Mouse (Mus musculus): ENCODE results near the gene Cyp2u1.
"Not testable (repeated sequence)": the region's sequence is repeated elsewhere in the genome, so short reads cannot be mapped to it uniquely, and the experiment has no call there.

The Cyp2u1 gene

DNA sequence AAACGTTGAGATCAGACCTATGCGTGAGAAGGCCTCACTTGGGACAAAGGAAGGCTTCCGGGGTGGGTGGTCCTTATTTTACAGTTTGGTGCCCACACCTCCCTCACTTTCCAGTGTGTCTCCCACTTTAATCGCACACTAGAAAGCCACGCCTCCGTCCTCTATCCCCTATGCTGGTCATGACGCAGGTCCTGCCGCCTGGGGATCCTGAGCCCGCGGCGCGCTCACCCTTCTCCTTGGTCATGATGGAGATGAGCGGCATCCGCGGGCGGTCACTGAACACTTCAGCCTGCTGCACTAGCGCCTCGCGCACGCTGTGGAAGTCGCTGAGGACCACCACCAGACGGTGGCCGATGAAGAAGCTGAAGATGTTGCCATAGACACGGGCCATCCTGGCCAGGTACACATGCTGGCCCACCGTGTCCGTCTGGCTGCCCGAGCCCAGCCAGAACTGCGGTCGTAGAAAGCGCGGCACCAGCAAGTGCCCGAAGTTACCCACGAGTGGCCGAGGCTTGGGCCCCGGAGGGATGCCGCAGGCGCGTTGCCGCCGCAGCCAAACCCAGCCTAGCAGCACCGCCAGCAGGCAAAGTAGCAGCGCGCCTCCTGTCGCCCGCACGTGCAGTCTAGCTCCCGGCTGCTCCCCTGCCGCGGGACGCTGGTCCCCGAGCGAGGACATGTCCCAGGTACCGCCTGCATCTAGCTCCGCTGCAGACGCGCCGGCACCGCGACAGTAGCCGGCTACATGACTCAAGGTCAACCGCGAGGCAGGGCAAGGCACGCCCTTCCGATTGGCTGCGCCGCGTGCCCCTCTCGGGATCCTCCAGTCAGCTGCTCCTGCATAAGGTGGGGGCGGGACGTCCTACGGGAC is at the start of gene Cyp2u1:
Gene Cyp2u1, minus strand, starts transcription at position 776 of the 868 bp plus-strand sequence.
- peak; percentile 93 for DNase-seq

DNA sequence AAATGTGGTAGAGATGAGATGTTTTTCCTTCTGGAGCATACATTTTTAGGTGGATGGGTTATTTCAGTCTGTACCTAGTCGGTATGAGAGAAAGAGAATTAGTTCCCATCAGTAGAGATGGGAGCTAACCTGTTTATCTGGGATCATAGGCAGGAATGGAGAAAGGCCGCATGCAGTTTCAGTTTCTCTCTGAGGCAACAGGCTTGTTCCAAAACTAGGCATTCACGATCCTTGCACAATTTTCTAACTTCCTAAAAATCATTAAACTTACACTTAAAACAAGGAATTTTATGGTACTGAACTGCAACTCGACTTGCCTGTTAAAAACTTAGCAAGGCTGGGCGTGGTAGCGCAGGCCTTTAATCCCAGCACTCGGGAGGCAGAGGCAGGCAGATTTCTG is 47.5 kb upstream of the Cyp2u1 start:
- DNase-seq, result no peak

DNA sequence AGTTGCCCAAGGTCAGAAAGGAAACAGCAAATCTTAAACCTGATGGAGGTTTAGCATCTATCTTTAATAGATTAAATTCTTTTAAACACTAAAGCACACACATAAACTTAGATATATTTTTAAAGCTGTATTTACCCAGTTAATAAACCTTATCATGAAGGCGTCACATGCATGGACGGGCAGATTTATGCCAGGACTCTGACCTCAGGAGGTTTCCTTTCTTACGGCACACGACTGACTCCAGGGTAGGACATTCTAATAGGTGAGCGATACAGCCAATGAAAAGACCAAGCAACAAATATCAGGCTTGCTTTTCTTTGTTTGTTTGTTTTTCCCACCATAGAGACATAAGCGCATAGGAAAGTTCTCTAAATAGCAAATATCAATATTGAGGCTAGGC is 46.0 kb upstream of the Cyp2u1 start:
- no peak for DNase-seq

DNA sequence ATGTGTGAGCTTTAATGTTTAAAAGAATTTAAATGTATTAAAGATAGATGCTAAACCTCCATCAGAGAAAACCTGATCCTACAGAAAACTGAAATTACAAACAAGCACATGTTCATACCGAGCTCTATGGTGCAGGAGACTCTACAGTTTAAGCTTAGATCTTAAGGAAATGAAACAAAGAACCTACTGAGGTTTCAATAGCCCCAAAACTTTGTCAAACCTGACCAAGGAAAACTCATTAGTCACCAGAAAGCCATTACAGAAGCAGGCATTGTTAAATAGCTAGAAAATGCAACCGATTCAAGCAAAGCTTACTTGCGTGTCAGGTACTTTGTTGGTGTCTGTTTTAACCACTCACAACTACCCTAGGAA is 45.5 kb upstream of the Cyp2u1 start:
- no peak for DNase-seq

DNA sequence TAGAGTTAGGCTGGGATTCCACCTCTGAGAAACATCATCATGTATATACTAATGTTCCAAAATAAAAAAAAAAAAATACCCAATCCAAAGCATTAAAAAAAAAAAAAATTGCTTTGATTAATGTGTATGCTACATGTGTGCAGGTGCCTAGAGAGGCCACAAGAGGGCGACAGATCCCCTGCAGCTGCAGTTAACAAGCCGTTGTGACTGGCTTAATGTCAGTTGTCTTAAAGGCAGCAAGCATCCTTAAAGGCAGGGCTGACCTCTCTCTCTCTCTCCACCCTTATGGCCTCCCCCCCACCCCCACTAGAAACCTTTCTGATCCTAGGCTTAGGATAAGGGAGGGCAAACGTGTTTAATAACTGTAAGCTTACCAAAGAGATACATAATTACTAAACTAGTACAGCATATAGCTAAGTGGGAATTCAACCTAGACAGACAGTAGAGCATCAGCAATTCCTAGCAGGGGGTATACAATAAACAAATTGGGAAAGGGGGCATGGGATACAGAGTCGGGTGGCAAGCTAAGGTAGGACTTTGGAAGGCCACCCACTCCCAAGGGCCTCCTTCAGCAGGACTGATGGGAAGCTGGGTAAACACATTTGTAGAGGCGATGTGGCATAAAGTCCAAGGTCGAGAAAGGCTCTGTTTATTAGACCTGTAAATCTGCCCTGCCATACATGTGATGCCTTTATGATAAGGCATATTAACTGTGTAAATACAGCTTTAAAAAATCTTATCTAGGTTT is 45.0 kb upstream of the Cyp2u1 start:
- DNase-seq, result peak; percentile 45

DNA sequence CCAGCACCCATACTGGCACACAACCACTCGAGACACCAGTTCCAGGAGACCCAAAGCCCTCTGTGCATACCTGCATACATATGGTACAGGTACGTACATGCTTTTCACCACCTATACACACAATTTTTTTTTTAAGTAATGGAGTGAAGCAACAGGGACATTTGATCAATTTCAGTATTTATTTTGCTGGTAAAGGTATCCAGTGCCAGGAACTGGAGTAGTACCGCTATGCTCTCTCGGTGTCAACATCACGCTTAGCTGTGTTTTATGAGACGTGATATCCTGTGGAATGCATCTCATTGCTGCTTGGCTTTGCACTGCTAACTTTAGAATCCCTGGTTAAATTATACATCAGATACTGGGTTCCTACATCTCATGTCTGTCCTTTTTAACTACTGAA is 42.9 kb upstream of the Cyp2u1 start:
- DNase-seq, result no peak

DNA sequence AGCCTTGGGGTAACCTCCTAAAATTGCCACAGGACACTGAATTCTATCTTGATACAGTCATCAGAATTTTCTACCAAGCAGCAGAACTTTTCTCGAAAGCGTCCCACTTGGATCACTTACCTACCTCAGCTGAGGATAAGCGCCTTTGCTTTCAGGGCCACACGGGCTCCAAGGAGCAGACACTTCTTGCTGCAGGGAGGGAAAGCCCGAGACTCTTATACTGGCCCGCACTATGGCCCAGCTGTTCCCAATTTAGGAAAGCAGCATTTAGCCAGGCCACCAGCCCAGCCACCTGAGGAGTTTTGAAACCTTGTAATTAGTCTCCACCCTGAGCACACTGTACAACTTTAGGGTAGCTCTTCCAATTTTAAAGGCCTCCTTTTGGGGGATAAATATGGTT is 40.3 kb upstream of the Cyp2u1 start:
- DNase-seq, result no peak

DNA sequence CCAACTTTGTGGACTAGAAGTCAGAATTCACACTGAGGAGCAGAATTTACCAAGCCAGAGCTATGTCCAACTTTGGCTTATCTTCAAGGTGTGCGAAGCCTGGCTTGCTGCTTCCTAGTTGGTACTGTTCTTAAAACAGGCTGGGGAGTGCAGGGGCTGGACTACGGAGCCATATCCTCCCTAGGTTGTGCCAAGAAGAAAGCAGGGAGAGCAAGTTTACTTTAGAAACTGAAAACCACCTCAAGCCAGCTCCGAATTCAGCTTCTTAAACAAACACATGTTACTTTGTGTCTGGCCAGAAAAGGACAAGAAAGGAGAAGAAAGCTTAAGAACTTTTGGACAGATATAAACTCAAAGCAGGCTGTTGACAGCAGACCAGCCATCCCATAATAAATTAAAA is 37.9 kb upstream of the Cyp2u1 start:
- DNase-seq, result no peak

DNA sequence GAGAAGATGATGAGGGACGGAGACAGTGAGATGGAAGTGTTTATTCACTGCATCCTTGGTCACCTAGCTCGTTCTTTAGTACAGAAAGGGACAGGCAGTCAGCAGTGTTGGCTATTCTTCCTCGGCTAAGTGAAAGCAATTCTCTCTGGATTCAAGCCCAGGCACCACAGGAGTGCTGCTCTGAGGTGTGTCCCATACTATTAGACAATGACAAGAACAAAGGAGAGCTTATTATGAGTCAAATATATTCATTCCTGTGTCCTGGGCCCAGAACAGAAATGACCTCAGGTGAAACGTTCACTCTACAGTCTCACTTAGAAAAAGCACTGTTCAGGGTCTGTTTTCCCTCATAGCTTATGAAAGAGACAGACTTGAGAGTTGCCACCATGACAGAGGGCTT is 36.3 kb upstream of the Cyp2u1 start:
- DNase-seq, result no peak

DNA sequence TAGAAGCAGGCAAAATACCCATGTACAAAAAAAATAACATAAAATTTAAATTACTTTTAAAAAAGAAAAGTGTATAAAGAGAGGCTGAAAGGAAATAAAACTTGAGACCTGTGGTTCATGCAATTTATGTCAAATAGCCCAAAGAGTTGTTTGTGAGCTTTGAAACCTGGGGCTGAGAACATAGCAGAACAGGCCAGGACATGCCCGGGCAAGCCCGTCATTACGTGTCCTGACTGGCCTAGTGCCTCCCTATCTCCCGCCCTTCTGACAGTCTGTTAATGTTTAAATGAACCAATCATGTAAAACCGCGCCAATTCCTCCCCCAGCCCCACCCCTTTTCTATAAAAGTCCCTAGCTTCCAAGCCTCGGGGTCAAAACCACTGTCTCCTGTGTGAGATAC is 34.7 kb upstream of the Cyp2u1 start:
- DNase-seq, result not testable (repeated sequence)

DNA sequence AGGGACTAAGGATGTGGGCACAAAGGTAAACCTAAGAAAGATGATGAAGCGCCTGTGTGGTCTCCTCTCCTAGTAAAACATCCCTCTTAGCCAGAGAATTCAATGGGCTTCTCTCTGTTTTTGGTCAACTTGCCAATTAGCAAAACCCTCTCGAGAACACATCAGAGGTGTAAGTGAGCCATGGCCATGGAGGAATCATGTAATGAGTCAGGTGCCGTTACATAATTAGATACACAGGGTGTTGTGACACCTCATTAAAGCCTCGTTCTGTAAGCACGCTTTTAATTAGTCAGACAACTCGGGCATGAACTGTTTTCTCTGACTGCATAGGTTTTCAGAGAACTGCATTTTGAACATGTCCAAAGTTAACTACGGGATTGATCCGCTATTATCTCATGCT is 33.6 kb upstream of the Cyp2u1 start:
- no peak for DNase-seq

DNA sequence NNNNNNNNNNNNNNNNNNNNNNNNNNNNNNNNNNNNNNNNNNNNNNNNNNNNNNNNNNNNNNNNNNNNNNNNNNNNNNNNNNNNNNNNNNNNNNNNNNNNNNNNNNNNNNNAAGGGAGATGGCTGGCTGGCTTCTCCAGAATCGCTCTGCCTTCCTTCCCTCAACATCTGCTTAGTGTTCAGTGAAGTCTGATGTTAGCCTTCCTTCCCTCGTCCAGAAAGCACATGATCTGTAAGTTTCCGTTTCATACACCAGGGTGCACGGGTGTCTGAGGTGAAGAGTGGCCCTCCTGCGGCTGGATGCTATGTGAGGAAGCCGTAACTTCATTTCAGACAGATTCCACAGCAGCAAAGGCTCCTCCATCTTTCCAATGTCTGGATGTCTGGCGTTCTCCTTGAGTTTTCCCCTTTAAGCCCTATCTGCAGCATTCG is 32.1 kb upstream of the Cyp2u1 start:
- DNase-seq, result no peak

DNA sequence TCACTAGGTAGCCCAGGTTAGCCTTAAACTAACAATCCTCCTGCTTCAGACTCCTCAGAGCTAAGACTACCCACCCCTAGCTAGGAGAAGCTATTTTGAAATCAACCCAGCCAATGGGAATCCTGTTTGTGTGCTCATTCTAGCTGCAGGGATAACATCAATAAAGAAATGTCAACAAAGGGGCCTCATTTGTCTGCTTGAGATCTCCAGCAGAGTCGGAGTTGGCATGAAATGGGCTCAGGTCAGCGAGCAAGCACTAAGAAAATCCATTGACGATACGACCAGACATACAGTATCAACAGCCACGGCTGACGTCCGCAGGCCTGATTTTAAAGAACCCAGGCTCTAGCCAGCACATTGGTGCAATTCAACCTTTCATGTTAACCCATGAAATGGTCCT is 24.2 kb upstream of the Cyp2u1 start:
- no peak for DNase-seq

DNA sequence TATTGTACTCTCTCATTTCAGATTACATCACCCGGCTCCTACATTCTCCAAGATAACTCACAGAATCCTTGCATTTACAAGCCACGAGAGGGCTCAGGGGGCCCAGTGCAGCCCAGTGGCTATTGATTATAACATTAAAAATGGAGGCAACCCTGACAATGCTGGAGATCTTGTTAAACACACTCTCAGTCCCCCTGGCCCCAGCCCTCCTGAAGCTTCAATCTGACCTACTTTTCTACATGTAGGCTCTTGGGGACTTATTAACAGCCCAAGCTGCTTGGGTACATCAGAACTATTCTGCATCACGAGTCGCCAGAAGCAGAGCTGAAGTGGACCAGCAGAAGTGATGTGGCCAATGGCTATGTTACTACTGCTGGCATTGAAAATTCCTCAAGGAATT is 23.6 kb upstream of the Cyp2u1 start:
- no peak for DNase-seq

DNA sequence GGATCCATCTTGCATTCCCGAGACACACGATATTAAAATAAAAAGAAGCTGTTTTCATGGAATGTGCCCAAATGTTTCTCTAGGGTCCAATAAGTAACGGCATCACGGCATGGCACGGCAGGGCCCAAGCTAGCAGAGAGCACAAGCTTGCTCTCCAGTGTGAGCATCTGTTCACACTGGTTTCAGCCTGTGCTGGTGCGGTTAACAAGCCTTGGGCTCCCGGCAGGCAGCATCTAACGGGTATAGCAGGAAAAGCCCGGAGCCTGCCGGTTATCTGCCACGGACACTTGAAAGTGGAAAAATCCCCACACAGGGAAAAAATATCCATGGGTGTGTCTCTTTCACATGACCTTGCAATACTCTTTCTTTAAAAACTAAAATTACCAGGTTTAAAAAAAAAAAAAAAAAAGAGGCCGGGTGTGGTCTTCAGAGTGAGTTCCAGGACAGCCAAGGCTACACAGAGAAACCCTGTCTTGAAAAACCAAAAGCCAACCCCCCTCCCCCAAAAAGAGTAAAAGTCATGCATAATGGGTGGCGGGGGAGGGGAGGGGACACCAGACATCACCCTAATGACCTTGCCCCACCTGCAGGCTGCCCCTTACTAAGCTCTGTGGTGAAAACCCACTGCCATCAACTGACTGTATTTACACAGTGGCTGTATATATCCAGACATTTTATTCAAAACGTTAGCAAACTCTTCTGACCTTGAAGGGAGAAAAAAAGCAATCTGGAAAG is 19.2 kb upstream of the Cyp2u1 start:
- no peak for DNase-seq

DNA sequence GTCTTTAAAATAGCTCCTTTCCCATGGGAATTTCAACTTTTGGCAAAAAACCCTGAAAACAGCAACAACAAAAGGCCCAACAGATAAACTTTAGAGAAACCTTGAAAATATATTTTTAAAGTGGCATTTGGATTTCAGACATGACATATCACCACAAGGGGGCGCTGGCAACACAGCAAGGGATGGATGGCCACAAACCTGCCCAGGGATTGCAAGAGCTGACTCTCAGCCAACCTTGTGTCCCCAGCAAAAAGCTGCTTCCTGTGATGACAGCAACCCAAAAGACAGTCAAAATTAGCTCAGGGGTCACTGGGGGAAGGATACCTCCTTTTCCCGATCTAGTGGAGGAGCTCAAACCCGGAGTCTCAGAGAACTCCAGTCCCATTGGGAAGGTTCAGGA is 17.2 kb upstream of the Cyp2u1 start:
- peak; percentile 92 for DNase-seq

DNA sequence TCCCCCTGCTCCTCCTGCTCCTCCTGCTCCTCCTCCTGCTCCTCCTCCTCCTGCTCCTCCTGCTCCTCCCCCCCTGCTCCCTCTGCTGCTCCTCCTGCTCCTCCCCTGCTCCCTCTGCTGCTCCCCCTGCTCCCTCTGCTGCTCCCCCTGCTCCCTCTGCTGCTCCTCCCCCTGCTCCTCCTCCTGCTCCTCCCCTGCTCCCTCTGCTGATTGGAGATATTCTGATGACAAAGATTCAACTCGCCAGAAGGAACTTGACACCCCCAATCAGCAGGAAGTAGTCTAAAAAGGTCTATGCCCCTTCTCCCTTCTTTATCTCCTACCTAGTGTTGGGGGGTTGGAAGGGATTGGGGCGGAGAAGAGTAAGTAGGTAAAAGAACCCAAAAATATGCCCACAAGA is 15.2 kb upstream of the Cyp2u1 start:
- no peak for DNase-seq

DNA sequence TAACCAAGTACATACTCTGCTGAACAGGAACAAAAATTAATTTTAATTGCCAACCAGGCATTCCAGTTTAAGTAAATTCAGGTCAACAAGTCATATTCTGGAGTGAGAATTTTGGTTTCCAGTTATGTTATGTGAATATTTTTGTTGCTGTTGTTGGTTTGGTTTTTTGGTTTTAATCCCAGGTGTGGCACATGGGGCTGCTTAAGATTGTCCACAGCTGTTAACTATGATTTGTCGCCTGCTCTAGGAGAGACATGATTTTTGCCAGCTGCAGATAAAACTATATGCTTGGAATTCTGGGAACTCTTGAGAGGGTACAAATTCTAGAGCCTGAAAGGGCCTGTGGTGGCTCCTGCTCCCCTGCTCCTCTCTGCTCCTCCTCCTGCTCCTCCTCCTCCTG is 14.1 kb upstream of the Cyp2u1 start:
- DNase-seq, result peak; percentile 31

DNA sequence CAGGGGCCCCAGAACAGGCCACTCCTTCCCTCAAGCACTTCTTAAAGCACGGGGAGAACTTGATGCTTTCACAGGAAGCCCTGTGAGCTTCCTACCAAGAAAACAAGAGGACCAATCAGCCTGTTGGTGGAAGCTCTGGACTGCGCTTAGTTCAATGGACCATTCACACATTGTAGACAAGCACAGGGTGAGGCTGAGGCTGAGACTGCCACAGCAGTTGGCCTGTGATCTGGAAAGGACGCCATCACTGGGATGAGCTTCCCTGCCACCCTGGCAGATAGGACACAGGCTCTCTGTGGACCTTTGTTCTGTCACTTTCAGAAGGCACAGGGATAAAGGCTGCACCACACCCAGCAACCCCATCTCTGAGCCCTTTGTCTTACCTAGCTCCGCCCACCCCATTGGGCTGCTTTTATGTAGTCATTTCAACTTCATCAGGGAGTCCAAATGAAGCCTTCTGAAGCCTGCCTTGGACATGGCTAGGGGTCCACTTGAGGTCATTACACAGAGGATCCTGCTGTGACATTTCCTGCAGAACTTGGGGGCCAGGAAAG is 13.0 kb upstream of the Cyp2u1 start:
- no peak for DNase-seq

DNA sequence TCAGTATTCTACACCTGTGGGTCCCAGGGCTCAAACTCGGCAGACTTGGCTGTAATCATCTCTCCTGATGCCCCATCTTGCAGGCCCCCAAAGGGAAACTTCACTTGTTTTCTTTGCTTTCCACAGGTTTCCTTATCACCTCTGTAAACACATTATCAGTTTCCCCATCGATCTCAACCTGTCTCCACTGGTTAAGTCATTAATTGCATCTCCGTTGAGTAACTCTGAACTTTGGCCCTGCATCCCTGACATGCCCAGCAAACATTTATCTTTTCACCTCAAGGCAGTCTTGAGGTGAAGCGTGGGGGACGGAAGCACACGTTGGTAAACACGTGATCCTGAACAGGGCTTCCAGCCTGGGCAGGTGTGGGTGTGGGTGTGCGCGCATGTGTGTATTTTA is 9.3 kb upstream of the Cyp2u1 start:
- DNase-seq, result no peak

DNA sequence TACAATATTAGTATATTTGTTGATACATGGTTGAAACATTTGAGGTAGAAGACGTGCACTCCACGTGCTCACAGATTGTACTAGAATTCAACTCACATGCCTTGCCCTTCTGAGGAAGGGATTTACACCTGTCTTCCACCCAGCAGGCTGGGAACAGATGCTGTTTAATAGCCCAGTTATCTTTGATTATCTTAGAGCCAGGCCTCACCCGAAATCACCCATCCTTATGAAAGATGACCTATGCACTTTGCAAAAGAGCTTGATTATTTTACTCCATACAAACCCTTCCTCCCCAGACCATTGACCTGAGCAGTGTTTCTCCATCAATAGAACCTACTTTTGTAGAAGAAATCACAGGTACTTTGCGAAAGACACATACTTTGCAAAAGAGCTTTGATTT is 7.5 kb upstream of the Cyp2u1 start:
- no peak for DNase-seq

DNA sequence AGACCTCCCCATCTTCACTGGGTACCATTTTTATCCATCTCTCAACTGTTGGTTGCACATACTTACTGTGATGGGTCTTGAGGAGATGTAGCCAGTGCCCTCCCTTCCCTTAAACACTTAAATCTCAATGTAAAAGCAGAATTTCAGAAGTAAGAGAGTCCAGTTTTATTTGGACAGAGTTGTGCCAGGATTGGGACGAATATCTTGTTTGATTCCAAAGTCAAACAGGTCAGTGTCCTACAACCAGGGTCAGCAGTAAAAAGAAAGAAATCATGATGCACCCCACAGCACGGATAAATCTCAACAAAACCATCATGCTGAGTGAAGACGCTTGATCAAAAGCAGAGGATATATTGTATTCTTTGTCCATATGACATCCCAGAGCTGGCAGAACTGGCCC is 4.8 kb upstream of the Cyp2u1 start:
- no peak for DNase-seq

DNA sequence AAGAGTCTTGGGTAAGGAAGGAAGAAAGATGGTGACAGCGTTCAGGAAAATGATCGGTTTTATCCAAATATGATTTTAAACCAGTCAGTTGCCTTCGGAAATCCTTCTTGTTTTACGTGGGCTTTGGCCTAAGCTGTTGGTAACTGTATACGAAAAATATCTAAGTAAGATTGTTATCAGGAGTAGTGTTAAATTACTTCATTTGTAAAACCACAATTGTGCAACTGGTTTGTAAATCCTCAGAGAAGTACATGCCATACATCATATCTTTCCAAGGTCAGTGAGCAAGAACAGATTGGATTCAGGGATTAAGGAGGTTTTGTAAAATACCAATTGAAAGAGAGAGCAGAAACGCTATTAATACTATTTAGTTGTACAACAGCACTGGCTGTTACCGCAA is 3.2 kb upstream of the Cyp2u1 start:
- DNase-seq, result no peak

All from lung, postnatal 36 days (tissue).